Mouse (Mus musculus): ENCODE measurements around the gene Tlr11. TPM values are rescaled to one million over a fixed set of nuclear protein-coding genes. Genes with fewer than 3 reads are reported as not detected.

Tlr11 gene
- not detected in 4 replicates for total RNA-seq (2023)

DNA sequence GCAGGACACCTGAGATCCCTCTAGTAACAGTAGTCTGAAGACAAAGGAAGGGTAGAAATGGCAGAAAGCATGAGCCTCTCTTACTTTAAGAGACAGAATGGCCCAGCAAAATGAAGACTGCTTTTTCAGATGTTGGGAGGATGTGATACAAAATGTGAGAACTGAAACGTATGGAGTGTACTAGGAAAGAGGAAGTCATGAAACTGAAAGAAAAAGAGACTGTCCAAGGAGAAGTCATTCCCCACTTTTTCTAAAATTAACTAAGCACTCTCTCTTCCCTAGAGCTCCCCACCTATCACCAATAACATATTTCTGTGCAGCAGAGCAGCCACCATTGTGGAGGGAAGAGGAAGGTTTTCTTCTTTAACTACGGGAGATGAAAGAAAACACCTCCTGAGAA lies at the start of gene Tlr11:
TSS of gene Tlr11 (plus strand) at position 322 of the 400 bp plus-strand sequence.

GRCm38 (mm10) chr14:50326661-50327060 lies 31.1 kb upstream of the Tlr11 start, which contains the start of gene Olfr734:
Gene Olfr734, minus strand, starts transcription at chr14:50326761.

GRCm38 (mm10) chr14:50348796-50349195 lies 8.9 kb upstream of the Tlr11 start, which contains the start of gene Olfr735:
Gene Olfr735, minus strand, starts transcription at chr14:50348872.

GRCm38 (mm10) chr14:50380863-50381262 lies 23.1 kb downstream of the Tlr11 start, which contains the start of gene Olfr736:
Gene Olfr736, plus strand, starts transcription at chr14:50381163.

DNA sequence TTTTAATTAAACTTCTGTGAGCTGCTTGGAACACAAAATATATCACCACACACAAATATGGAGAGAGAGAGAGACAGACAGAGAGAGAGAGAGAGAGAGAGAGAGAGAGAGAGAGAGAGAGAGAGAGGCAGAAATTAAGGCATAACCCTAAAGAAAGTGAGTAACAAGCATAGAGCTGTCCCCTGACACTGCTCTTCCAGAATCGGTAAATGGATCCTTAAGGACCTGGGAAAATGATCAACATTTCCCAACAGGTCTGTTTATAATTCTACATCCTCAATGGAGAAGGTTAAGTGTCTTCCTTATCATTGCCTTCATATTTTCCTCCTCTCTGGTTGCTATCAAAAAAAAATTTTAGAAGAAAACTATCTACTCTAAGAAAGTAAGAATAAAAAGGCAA lies 49.6 kb downstream of the Tlr11 start, which contains the start of gene Olfr738:
TSS of gene Olfr738 (plus strand) at position 301 of the 400 bp plus-strand sequence.

Other genes starting within 250 kb of the Tlr11 start
- gene Olfr727, start 234.7 kb upstream of the Tlr11 start, total RNA-seq (2023): not detected in 4 replicates
- not detected in 4 replicates for gene Olfr728, start 215.2 kb upstream of the Tlr11 start, total RNA-seq (2023)
- not detected in 4 replicates for gene Olfr729, start 205.0 kb upstream of the Tlr11 start, total RNA-seq (2023)
- not detected in 4 replicates for gene Olfr730, start 169.7 kb upstream of the Tlr11 start, total RNA-seq (2023)
- not detected in 4 replicates for gene Olfr731, start 116.0 kb upstream of the Tlr11 start, total RNA-seq (2023)
- gene Olfr732, start 73.7 kb upstream of the Tlr11 start, total RNA-seq (2023): not detected in 4 replicates
- gene Olfr733, start 56.4 kb upstream of the Tlr11 start, total RNA-seq (2023): not detected in 4 replicates
- not detected in 4 replicates for gene Olfr734, start 31.2 kb upstream of the Tlr11 start, total RNA-seq (2023)
- 0.13 TPM in 1 of 4 replicates, not detected in the others for gene Olfr735, start 9.0 kb upstream of the Tlr11 start, total RNA-seq (2023)
- not detected in 4 replicates for gene Olfr736, start 23.2 kb downstream of the Tlr11 start, total RNA-seq (2023)
- not detected in 4 replicates for gene Olfr738, start 49.7 kb downstream of the Tlr11 start, total RNA-seq (2023)
- gene Olfr739, start 60.7 kb downstream of the Tlr11 start, total RNA-seq (2023): not detected in 4 replicates
- not detected in 4 replicates for gene Olfr740, start 87.6 kb downstream of the Tlr11 start, total RNA-seq (2023)
- gene Olfr741, start 114.8 kb downstream of the Tlr11 start, total RNA-seq (2023): not detected in 4 replicates
- not detected in 4 replicates for gene Olfr742, start 145.7 kb downstream of the Tlr11 start, total RNA-seq (2023)
- not detected in 4 replicates for gene Olfr743, start 163.9 kb downstream of the Tlr11 start, total RNA-seq (2023)